Comparison of ENCODE assay signal across 9 mouse cellular contexts in genomic region chr13:52236105-52236504, GRCm38 (mm10).
A peak's percentile ranks its signal among the peaks of the same experiment; 100 is the strongest.
DNase-seq lines count a peak whose midpoint lies in the region; ATAC-seq lines count a peak whose summit lies in the region.
"Had no signal": no experiment of that assay in that cellular context is flagged by ENCODE, and none has a peak within 500 bp of the region (broad histone marks: within the 10 kb centered on the region; RNA-seq: fewer than 3 reads in every experiment).

No protein-coding gene starts in this region.

- H3K9me3 ChIP-seq in intestine, embryonic 16.5 days (ENCODE audit: control insufficient read depth, low read length) = no peaks in the 10 kb centered on the region
- H3K9me3 ChIP-seq in intestine, embryonic 15.5 days = no peaks in the 10 kb centered on the region
- H3K9me3 ChIP-seq in stomach, embryonic 15.5 days = no peaks in the 10 kb centered on the region

- peak; percentile 30 for DNase-seq in R1 (ENCODE audit: low read depth, low spot score)
- DNase-seq in heart, adult 8-10 months (ENCODE audit: low spot score) = peak; percentile 74
- peak; percentile 26 to 54 for DNase-seq in kidney, postnatal 4 days
- DNase-seq in cerebellum, postnatal 25 days = no peak

- no peak overlapping the region for H3K4me3 ChIP-seq in intestine, embryonic 16.5 days (ENCODE audit: low read length)
- H3K4me3 ChIP-seq in intestine, embryonic 15.5 days (replicated peaks) = no peak overlapping the region
- no peak overlapping the region for H3K4me3 ChIP-seq in stomach, embryonic 15.5 days (replicated peaks)

- H3K36me3 ChIP-seq in intestine, embryonic 16.5 days (ENCODE audit: control insufficient read depth, insufficient read depth, low read length) = no peaks in the 10 kb centered on the region
- H3K36me3 ChIP-seq in intestine, embryonic 15.5 days = no peaks in the 10 kb centered on the region
- no peaks in the 10 kb centered on the region for H3K36me3 ChIP-seq in stomach, embryonic 15.5 days

- ATAC-seq in intestine, embryonic 16.5 days = peak; percentile 42; the same call in 1 of the 2 replicates
- ATAC-seq in intestine, embryonic 15.5 days = no peak
- no peak for ATAC-seq in stomach, embryonic 15.5 days (ENCODE audit: insufficient read depth, low FRiP score, low read depth)
- no peak for ATAC-seq in cerebellum, adult (ENCODE audit: insufficient number of reproducible peaks, low FRiP score, low TSS enrichment)
- ATAC-seq: Patski had no signal

- no peak overlapping the region for H3K27ac ChIP-seq in intestine, embryonic 16.5 days (ENCODE audit: low read length)
- no peak overlapping the region for H3K27ac ChIP-seq in intestine, embryonic 15.5 days
- H3K27ac ChIP-seq in stomach, embryonic 15.5 days = no peak overlapping the region

- WGBS in intestine, embryonic 16.5 days = 40% methylated on average over 10 of the region's 10 CpGs
- WGBS in intestine, embryonic 15.5 days = 30% methylated on average over 10 of the region's 10 CpGs
- 30% methylated on average over 10 of the region's 10 CpGs for WGBS in stomach, embryonic 15.5 days

- H3K27me3 ChIP-seq in intestine, embryonic 16.5 days (replicated peaks; ENCODE audit: control insufficient read depth, insufficient read depth, low read length) = no peaks in the 10 kb centered on the region
- no peaks in the 10 kb centered on the region for H3K27me3 ChIP-seq in intestine, embryonic 15.5 days (replicated peaks)
- H3K27me3 ChIP-seq in stomach, embryonic 15.5 days (replicated peaks) = no peaks in the 10 kb centered on the region
- H3K27me3 ChIP-seq: Patski had no signal

- H3K4me2 ChIP-seq in intestine, embryonic 16.5 days (ENCODE audit: low read depth, low read length) = no peak overlapping the region
- no peak overlapping the region for H3K4me2 ChIP-seq in intestine, embryonic 15.5 days (replicated peaks)
- H3K4me2 ChIP-seq in stomach, embryonic 15.5 days = peak overlapping the region; percentile 16; the same call in 1 of the 2 replicates

- no peak overlapping the region for H3K9ac ChIP-seq in intestine, embryonic 16.5 days (ENCODE audit: low read depth, low read length)
- H3K9ac ChIP-seq in intestine, embryonic 15.5 days = no peak overlapping the region
- H3K9ac ChIP-seq in stomach, embryonic 15.5 days = no peak overlapping the region

- no peaks in the 10 kb centered on the region; the same call in 1 of the 2 replicates for H3K4me1 ChIP-seq in intestine, embryonic 16.5 days (ENCODE audit: control insufficient read depth, insufficient read depth, low read length)
- 0 out of 2 replicates have a peak, but pooled peaks cover 8% of the 10 kb centered on the region for H3K4me1 ChIP-seq in intestine, embryonic 15.5 days (replicated peaks)
- no peaks in the 10 kb centered on the region; the same call in 1 of the 2 replicates for H3K4me1 ChIP-seq in stomach, embryonic 15.5 days

Comparison
In these comparisons a context has a peak if more than half of its experiments do, and no peak if none do; other contexts are left out.
1. DNase-seq: peak in R1 (single experiment), heart, adult 8-10 months (single experiment) and kidney, postnatal 4 days (2 of 2); none in cerebellum, postnatal 25 days (0 of 2).